Mouse (Mus musculus): ENCODE results near the gene Olfr699. TPM values are rescaled to one million over a fixed set of nuclear protein-coding genes. Genes with fewer than 3 reads are reported as not detected.
"Not testable (repeated sequence)": the region's sequence is repeated elsewhere in the genome, so short reads cannot be mapped to it uniquely, and the experiment has no call there.

Olfr699 gene
- not detected in 2 replicates for polyA plus RNA-seq (2016; fragmentation: Nextera tagmentation; extraction: Ambion mirVana)

DNA sequence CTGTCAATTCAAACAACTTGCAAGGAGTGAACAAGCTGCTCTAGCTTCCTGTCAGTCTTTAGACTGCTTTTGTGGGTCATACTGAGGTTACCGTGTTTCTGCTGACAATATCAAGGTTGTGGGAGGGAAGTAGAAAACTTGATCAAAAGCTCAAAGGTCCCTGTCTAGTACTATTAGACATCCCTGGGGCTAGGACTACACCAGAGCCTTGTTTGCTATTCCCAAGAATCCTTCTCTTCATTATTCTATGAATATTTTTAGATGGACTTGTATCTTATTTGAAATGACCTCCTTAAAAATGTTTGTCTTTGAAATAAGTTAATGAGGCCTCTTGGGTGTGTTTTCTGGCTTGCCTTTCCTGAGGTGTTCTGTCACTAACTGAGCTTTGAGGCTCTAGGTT, at the start of gene Olfr699:
Gene Olfr699, minus strand, starts transcription at position 101 of the 400 bp plus-strand sequence.
- H3K9me3 ChIP-seq = no peaks in the 10 kb centered on the region
- no peak within 1 kb of the TSS for H3K27ac ChIP-seq
- no peaks in the 10 kb centered on the region for H3K4me1 ChIP-seq
- H3K27me3 ChIP-seq (ENCODE audit: insufficient read depth, poor library complexity, severe bottlenecking) = no peaks in the 10 kb centered on the region
- 69% methylated on average over 1 of the region's 1 CpGs for WGBS
- no peaks in the 10 kb centered on the region for H3K36me3 ChIP-seq
- DNase-seq (ENCODE audit: low spot score) = no peak
- H3K4me3 ChIP-seq = no peak within 1 kb of the TSS

GRCm38 (mm10) chr7:106833793-106834192, 40.8 kb upstream of the Olfr699 start, which contains the start of gene Olfr702:
Gene Olfr702 (minus strand): TSS chr7:106833893.
- Histone ChIP-seq H3K9me3 (no peaks in the 10 kb centered on the region), H3K27me3 (ENCODE audit: insufficient read depth, poor library complexity, severe bottlenecking) (no peaks in the 10 kb centered on the region), H3K4me3 (no peak within 1 kb of the TSS), H3K36me3 (no peaks in the 10 kb centered on the region), H3K27ac (no peak within 1 kb of the TSS), H3K4me1 (no peaks in the 10 kb centered on the region)
- no peak for DNase-seq (ENCODE audit: low spot score)

DNA sequence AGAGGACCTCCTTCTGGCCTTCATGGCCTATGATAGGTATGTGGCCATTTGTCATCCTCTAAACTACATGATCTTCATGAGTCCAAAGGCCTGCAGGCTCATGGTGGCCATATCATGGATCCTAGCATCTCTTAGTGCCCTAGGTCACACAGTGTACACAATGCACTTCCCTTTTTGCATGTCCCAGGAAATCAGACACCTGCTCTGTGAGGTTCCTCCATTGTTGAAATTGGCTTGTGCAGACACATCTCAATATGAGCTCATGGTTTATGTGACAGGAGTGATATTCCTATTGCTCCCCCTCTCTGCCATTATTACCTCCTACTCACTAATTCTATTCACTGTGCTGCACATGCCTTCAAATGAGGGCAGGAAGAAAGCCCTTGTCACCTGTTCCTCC, 25.4 kb upstream of the Olfr699 start:
- Histone ChIP-seq H3K36me3 (no peaks in the 10 kb centered on the region), H3K4me3 (no peak overlapping the region), H3K27ac (no peak overlapping the region), H3K9me3 (no peaks in the 10 kb centered on the region), H3K4me1 (no peaks in the 10 kb centered on the region), H3K27me3 (ENCODE audit: insufficient read depth, poor library complexity, severe bottlenecking) (no peaks in the 10 kb centered on the region)
- DNase-seq (ENCODE audit: low spot score) = no peak

DNA sequence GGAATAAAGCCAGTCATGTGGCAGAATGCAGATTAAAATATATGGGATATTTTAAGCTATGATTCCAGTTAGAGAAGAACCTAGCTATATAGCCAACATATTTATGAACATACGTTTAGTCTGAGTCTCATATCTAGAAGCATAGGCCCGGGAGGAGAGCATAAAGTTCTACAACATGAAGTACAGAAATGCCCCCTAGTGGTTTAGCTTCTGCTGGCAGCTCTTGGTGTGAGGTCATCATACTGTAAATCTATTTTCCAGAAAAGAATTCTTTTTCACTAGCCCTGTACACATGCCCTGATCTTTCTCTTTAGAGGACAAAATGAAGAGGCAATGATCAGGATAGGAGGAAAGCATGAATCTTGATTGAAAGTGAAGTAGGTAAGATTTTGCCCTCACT, 22.8 kb upstream of the Olfr699 start:
- no peak for DNase-seq (ENCODE audit: low spot score)
- 56% methylated on average over 2 of the region's 2 CpGs for WGBS
- H3K4me3 ChIP-seq = no peak overlapping the region
- no peaks in the 10 kb centered on the region for H3K27me3 ChIP-seq (ENCODE audit: insufficient read depth, poor library complexity, severe bottlenecking)
- H3K9me3 ChIP-seq = no peaks in the 10 kb centered on the region
- no peaks in the 10 kb centered on the region for H3K4me1 ChIP-seq
- H3K36me3 ChIP-seq = no peaks in the 10 kb centered on the region
- no peak overlapping the region for H3K27ac ChIP-seq

DNA sequence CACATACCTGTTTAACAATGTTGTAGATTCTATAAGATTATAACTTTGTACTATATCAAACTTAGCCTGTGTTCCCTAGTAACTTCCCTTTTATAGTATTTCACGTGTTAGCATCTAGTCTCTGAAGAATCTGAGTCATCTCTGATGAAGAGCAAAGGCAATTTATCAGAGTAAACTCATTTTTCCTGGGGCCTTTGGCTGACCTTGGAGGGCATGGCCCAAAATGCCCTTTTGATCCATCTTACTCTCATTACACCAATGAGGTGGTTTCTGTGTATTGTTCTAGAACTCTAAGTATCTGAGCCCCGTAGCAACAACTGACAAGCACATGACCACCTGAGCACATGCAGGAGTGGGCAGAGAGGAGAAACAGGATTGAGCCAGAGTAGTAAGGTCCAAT, 20.8 kb upstream of the Olfr699 start, which contains the start of gene Olfr701:
Gene Olfr701, plus strand, starts transcription at position 301 of the 400 bp plus-strand sequence.
- 73% methylated on average over 2 of the region's 2 CpGs for WGBS
- no peaks in the 10 kb centered on the region for H3K9me3 ChIP-seq
- H3K4me1 ChIP-seq = no peaks in the 10 kb centered on the region
- H3K36me3 ChIP-seq = no peaks in the 10 kb centered on the region
- no peaks in the 10 kb centered on the region for H3K27me3 ChIP-seq (ENCODE audit: insufficient read depth, poor library complexity, severe bottlenecking)
- H3K27ac ChIP-seq = no peak within 1 kb of the TSS
- DNase-seq (ENCODE audit: low spot score) = no peak
- no peak within 1 kb of the TSS for H3K4me3 ChIP-seq

DNA sequence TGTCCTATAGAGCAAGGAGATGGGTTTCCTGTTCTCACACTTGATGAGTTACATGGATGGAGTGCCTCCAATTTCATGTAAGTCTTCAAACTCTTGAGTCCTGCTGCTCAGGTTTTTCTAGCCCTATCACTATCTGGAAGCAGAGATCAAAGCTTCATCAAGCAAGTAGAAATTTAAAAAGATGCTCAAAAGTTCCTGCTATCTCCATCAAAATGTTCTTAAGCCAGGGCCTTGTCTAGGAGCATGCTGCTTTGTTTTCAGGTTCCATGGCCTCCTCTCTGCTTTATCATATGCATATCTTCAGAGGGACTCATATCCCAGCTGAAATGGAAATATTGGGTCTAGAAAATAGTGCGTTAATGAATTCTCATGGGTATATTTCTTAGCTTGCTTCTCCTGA, 15.7 kb upstream of the Olfr699 start, which contains the start of gene Olfr700:
Gene Olfr700, minus strand, starts transcription at position 101 of the 400 bp plus-strand sequence.
- Histone ChIP-seq H3K36me3 (no peaks in the 10 kb centered on the region), H3K4me3 (no peak within 1 kb of the TSS), H3K9me3 (no peaks in the 10 kb centered on the region), H3K27ac (no peak within 1 kb of the TSS), H3K27me3 (ENCODE audit: insufficient read depth, poor library complexity, severe bottlenecking) (no peaks in the 10 kb centered on the region), H3K4me1 (no peaks in the 10 kb centered on the region)
- 78% methylated on average over 1 of the region's 1 CpGs for WGBS
- DNase-seq (ENCODE audit: low spot score) = no peak

- Histone ChIP-seq H3K36me3 (no peaks in the 10 kb centered on the region), H3K27me3 (ENCODE audit: insufficient read depth, poor library complexity, severe bottlenecking) (no peaks in the 10 kb centered on the region), H3K4me3 (no peak overlapping the region), H3K27ac (no peak overlapping the region), H3K9me3 (no peaks in the 10 kb centered on the region), H3K4me1 (no peaks in the 10 kb centered on the region)
- DNase-seq (ENCODE audit: low spot score) = no peak
Observed at GRCm38 (mm10) chr7:106788330-106788729, 4.7 kb downstream of the Olfr699 start.

DNA sequence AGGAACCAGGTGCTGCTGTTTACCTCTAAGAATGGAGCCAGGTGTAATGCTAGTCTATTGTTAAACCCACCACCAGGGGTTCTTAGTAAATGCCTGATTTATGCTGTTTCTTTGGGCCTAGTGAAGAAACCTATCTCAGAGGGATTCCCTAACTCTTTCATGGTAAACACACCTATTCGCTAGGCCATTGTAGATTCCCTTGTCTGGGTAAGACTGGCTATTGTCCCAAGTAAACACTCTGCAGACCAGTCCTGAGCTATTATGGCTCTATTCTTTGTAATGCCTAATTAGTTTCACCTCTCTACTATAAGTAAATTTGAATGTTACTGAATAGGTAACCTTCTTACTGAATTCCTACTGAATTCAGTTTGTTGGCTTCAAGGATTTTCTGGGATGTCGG, 32.0 kb downstream of the Olfr699 start:
- H3K36me3 ChIP-seq; H3K4me1 ChIP-seq; H3K27me3 ChIP-seq (ENCODE audit: insufficient read depth, poor library complexity, severe bottlenecking); DNase-seq (ENCODE audit: low spot score); H3K9me3 ChIP-seq; H3K27ac ChIP-seq; H3K4me3 ChIP-seq: not testable (repeated sequence)
- WGBS = 81% methylated on average over 2 of the region's 2 CpGs

DNA sequence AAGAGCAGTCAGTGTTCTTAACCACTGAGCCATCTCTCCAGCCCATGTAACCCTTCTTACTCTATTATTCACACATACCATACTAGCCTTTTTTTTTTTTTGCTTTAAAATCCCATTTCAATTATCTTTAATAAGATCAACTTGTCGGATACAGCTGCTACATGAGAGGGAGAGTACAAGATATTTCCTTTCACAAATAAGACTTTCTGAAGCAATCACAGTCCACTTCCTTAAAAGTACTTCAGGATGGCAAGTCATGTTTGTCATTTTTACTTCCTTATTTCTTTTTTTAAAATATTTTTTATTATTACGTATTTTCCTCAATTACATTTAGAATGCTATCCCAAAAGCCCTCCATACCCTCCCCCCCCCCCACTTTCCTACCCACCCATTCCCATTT, 34.2 kb downstream of the Olfr699 start:
- Histone ChIP-seq H3K27me3 (ENCODE audit: insufficient read depth, poor library complexity, severe bottlenecking) (no peaks in the 10 kb centered on the region), H3K36me3 (no peaks in the 10 kb centered on the region), H3K4me3 (no peak overlapping the region), H3K27ac (no peak overlapping the region), H3K4me1 (no peaks in the 10 kb centered on the region), H3K9me3 (no peaks in the 10 kb centered on the region)
- no peak for DNase-seq (ENCODE audit: low spot score)
- 89% methylated on average over 2 of the region's 2 CpGs for WGBS

DNA sequence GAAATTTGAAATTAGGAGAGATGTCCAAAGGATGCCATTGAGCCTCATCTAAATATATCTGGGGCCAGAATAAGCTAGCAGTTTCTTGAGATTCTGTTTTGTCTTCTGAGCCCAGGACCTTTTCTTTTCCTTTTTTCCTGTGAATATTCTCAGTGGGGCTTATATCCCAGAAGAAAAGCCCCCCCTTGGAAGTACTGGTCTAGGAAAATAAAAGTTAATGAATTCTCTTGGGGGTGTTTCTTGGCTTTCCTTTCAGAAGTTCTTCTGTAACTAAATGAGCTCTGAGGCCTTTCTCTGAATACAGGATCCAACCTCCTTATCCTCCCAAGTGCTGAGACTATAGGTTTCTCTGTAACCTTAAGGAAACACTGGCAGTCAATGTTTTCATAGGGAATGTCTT, 37.7 kb downstream of the Olfr699 start, which contains the start of gene Olfr698:
Gene Olfr698, minus strand, starts transcription at position 101 of the 400 bp plus-strand sequence.
- H3K36me3 ChIP-seq = no peaks in the 10 kb centered on the region
- DNase-seq (ENCODE audit: low spot score) = no peak
- H3K27me3 ChIP-seq (ENCODE audit: insufficient read depth, poor library complexity, severe bottlenecking) = no peaks in the 10 kb centered on the region
- H3K9me3 ChIP-seq = 0 out of 2 replicates have a peak, but pooled peaks cover 3% of the 10 kb centered on the region
- no peak within 1 kb of the TSS for H3K27ac ChIP-seq
- no peaks in the 10 kb centered on the region for H3K4me1 ChIP-seq
- H3K4me3 ChIP-seq = no peak within 1 kb of the TSS

DNA sequence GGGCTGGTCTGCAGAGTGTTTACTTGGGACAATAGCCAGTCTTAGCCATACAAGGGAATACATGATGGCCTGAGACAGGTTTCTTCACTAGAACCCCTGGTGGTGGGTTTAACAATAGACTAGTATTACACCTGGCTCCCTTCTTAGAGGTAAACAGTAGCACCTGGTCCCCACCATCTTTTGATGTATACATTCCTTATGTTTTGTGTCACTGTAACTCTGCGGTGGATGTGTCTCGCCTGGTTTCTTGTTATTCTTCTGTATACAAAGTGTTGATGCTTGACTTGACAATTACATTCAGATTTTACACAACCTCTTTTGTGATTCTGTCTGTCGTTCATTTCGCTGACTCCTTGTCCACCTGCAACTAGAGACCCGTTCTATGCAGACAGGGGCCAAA, 47.2 kb downstream of the Olfr699 start:
- no peak for DNase-seq (ENCODE audit: low spot score)
- H3K36me3 ChIP-seq = no peaks in the 10 kb centered on the region
- no peak overlapping the region for H3K27ac ChIP-seq
- H3K4me1 ChIP-seq = no peaks in the 10 kb centered on the region
- no peak overlapping the region for H3K4me3 ChIP-seq
- no peaks in the 10 kb centered on the region for H3K27me3 ChIP-seq (ENCODE audit: insufficient read depth, poor library complexity, severe bottlenecking)
- no peaks in the 10 kb centered on the region for H3K9me3 ChIP-seq
- 86% methylated on average over 5 of the region's 5 CpGs for WGBS

- DNase-seq (ENCODE audit: low spot score) = no peak
- Histone ChIP-seq H3K4me3 (no peak within 1 kb of the TSS), H3K27me3 (ENCODE audit: insufficient read depth, poor library complexity, severe bottlenecking) (no peaks in the 10 kb centered on the region), H3K9me3 (no peaks in the 10 kb centered on the region), H3K36me3 (no peaks in the 10 kb centered on the region), H3K27ac (no peak within 1 kb of the TSS), H3K4me1 (no peaks in the 10 kb centered on the region)
- 88% methylated on average over 1 of the region's 1 CpGs for WGBS
Observed at GRCm38 (mm10) chr7:106742343-106742742, 50.7 kb downstream of the Olfr699 start, which contains the start of gene Olfr697. Gene Olfr697 (minus strand): TSS chr7:106742443.
